Mouse (Mus musculus): ENCODE data around the gene Atp8b4. TPM values are rescaled to one million over a fixed set of nuclear protein-coding genes. Genes with fewer than 3 reads are reported as not detected.
"Not testable (repeated sequence)": the region's sequence is repeated elsewhere in the genome, so short reads cannot be mapped to it uniquely, and the experiment has no call there.

Gene Atp8b4
- total RNA-seq, 2 experiments from 2014 or later: 0.17 to 0.20 TPM

GRCm38 (mm10) chr2:126498761-126499452 is 1.6 kb downstream of the Atp8b4 start:
- no peak for DNase-seq
- intact Hi-C loops (cut with DNase I): no loop called here

- no peak for DNase-seq
- intact Hi-C loops (cut with DNase I): no loop called here
Observed at GRCm38 (mm10) chr2:126496838-126497237, 3.6 kb downstream of the Atp8b4 start.

- intact Hi-C loops (cut with DNase I): no loop called here
- DNase-seq: no peak
Observed at GRCm38 (mm10) chr2:126495832-126496695, 4.4 kb downstream of the Atp8b4 start.

GRCm38 (mm10) chr2:126495230-126495629 is 5.2 kb downstream of the Atp8b4 start:
- DNase-seq: no peak
- intact Hi-C loops (cut with DNase I): no loop called here

- no peak for DNase-seq
- intact Hi-C loops (cut with DNase I): no loop called here
Observed at GRCm38 (mm10) chr2:126493306-126493705, 7.2 kb downstream of the Atp8b4 start.

- intact Hi-C loops (cut with DNase I): no loop called here
- DNase-seq: no peak
Observed at GRCm38 (mm10) chr2:126492713-126493112, 7.8 kb downstream of the Atp8b4 start.

GRCm38 (mm10) chr2:126491446-126491845 is 9.0 kb downstream of the Atp8b4 start:
- intact Hi-C loops (cut with DNase I): no loop called here
- DNase-seq: no peak

- DNase-seq: no peak
- intact Hi-C loops (cut with DNase I): no loop called here
Observed at GRCm38 (mm10) chr2:126490573-126490972, 9.9 kb downstream of the Atp8b4 start.

GRCm38 (mm10) chr2:126485262-126486017 is 15.0 kb downstream of the Atp8b4 start:
- no peak for DNase-seq
- intact Hi-C loops (cut with DNase I): no loop called here

- intact Hi-C loops (cut with DNase I): no loop called here
- DNase-seq: no peak
Observed at GRCm38 (mm10) chr2:126483337-126483736, 17.1 kb downstream of the Atp8b4 start.

- DNase-seq: no peak
Observed at GRCm38 (mm10) chr2:126477556-126477955, 22.9 kb downstream of the Atp8b4 start.

GRCm38 (mm10) chr2:126475681-126476410 is 24.6 kb downstream of the Atp8b4 start:
- no peak for DNase-seq
- intact Hi-C loops (cut with DNase I): no loop called here

More at GRCm38 (mm10) chr2:126477556-126477955, 22.9 kb downstream of the Atp8b4 start:
- intact Hi-C loops (cut with DNase I): no loop called here

GRCm38 (mm10) chr2:126474019-126474418 is 26.5 kb downstream of the Atp8b4 start:
- intact Hi-C loops (cut with DNase I): no loop called here

GRCm38 (mm10) chr2:126472836-126473235 is 27.6 kb downstream of the Atp8b4 start:
- intact Hi-C loops (cut with DNase I): no loop called here
- DNase-seq: no peak

More at GRCm38 (mm10) chr2:126474019-126474418, 26.5 kb downstream of the Atp8b4 start:
- DNase-seq: no peak

GRCm38 (mm10) chr2:126467790-126468189 is 32.7 kb downstream of the Atp8b4 start:
- intact Hi-C loops (cut with DNase I): no loop called here
- no peak for DNase-seq

- intact Hi-C loops (cut with DNase I): no loop called here
- no peak for DNase-seq
Observed at GRCm38 (mm10) chr2:126466391-126467134, 33.9 kb downstream of the Atp8b4 start.

- intact Hi-C loops (cut with DNase I): no loop called here
Observed at GRCm38 (mm10) chr2:126458661-126459060, 41.8 kb downstream of the Atp8b4 start.

GRCm38 (mm10) chr2:126457759-126458158 is 42.7 kb downstream of the Atp8b4 start:
- intact Hi-C loops (cut with DNase I); DNase-seq: not testable (repeated sequence)

More at GRCm38 (mm10) chr2:126458661-126459060, 41.8 kb downstream of the Atp8b4 start:
- no peak for DNase-seq

- intact Hi-C loops (cut with DNase I): no loop called here
- DNase-seq: no peak
Observed at GRCm38 (mm10) chr2:126450937-126451302, 49.6 kb downstream of the Atp8b4 start.

All from gastrocnemius, postnatal 36 days (tissue).